Mouse (Mus musculus): Measurements from ENCODE around the gene Wdfy2. TPM values are rescaled to one million over a fixed set of nuclear protein-coding genes. Genes with fewer than 3 reads are reported as not detected.
"Not testable (repeated sequence)": the region's sequence is repeated elsewhere in the genome, so short reads cannot be mapped to it uniquely, and the experiment has no call there.

Gene Wdfy2
- polyA plus RNA-seq, 1 experiment from 2014 or later, result 16.9 TPM

- no peaks in the 10 kb centered on the region for H3K36me3 ChIP-seq (ENCODE audit: control insufficient read depth, insufficient read depth, low read length)
- ATAC-seq (ENCODE audit: insufficient read depth, low FRiP score, low TSS enrichment), result no peak
- no peak overlapping the region for H3K4me3 ChIP-seq (ENCODE audit: low read depth, low read length)
- peaks cover 6% of the 10 kb centered on the region; the same call in 1 of the 2 replicates for H3K4me1 ChIP-seq (ENCODE audit: control insufficient read depth, insufficient read depth, low read length)
- 71% methylated on average over 8 of the region's 8 CpGs for WGBS
- no peak overlapping the region for H3K27ac ChIP-seq (ENCODE audit: low read depth, low read length)
- no peaks in the 10 kb centered on the region for H3K9me3 ChIP-seq (ENCODE audit: control insufficient read depth, low read length)
- no peak overlapping the region for H3K4me2 ChIP-seq (ENCODE audit: low read depth)
- no peak overlapping the region for H3K9ac ChIP-seq (ENCODE audit: low read length)
- no peak for DNase-seq (ENCODE audit: low spot score)
- no peaks in the 10 kb centered on the region for H3K27me3 ChIP-seq (ENCODE audit: control insufficient read depth, insufficient read depth, low read length)
These were observed 55.5 kb downstream of the Wdfy2 start for GRCm38 (mm10) chr14:62892771-62893641.

DNA sequence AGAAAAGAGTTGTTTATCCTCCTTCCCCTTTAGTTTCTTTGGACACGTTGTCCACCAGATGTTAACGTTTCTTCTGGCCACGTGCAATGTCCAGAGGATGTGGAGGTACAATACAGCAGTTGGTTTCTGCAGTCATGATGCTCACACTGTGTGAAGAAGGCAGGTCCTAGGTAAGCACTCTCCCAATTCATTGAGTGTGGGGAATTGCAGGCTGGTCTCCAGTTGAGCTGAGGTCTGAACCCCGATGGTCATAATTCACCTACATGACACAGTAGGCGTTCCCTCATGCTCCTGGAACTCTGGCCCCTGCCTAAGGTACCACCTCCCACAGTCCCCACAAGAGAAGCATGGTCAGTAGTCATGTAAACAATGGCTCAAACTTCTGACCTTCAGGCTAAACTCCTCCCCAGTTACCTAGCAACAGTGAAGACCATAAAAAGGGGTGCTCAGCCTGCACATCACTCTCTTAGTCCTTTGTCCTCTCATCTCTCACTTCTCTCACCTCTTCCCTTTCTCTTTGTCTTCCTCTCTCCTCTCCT, 56.2 kb downstream of the Wdfy2 start:
- not testable (repeated sequence) for DNase-seq (ENCODE audit: low spot score); H3K27ac ChIP-seq (ENCODE audit: low read depth, low read length); H3K4me1 ChIP-seq (ENCODE audit: control insufficient read depth, insufficient read depth, low read length); H3K27me3 ChIP-seq (ENCODE audit: control insufficient read depth, insufficient read depth, low read length); H3K4me3 ChIP-seq (ENCODE audit: low read depth, low read length); H3K36me3 ChIP-seq (ENCODE audit: control insufficient read depth, insufficient read depth, low read length); H3K4me2 ChIP-seq (ENCODE audit: low read depth); H3K9ac ChIP-seq (ENCODE audit: low read length); H3K9me3 ChIP-seq (ENCODE audit: control insufficient read depth, low read length); ATAC-seq (ENCODE audit: insufficient read depth, low FRiP score, low TSS enrichment)
- 35% methylated on average over 5 of the region's 5 CpGs for WGBS

DNA sequence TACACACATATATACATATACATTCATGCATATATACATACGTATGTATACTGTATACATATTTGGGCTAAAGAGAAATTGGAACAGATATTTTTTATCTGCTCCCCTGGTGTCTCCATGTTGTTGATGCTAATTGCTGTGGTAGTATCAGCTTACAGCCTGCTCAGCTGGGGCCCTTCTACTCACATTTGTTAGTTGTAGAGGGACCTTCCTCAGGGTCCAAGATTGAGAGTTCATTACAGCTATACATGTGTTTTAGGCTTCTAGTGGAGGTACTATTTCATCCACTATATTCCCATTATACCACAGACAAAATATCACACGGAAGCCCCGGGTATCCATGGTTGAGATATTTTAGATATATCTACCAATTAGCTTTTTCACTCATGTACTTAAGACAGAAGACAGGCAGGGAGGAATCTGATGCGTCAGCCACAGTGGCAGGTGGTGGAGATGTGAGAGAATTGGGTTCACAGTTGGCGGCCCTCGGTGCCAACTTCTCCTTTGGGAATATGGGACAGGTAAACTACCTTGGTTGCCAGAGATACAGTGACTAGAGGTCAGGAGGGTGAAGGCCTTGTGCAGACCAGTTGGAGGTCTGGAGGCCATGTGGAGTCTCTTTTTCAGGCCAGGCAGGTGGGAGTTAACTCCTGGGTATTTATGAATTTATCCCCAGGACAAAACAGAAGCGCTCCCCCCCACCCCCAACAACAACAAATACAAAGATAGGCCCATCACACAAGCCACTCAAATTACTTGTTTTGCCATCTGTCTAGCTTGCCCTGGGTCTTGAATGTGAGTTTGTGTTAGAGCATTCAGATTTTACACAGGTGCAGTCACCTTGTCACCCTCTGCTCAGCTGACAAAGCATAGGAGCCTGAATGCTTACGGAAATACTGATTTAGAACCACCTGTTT, 57.7 kb downstream of the Wdfy2 start:
- H3K4me2 ChIP-seq (ENCODE audit: low read depth), result no peak overlapping the region
- H3K9ac ChIP-seq (ENCODE audit: low read length), result no peak overlapping the region
- WGBS, result 84% methylated on average over 8 of the region's 8 CpGs
- H3K36me3 ChIP-seq (ENCODE audit: control insufficient read depth, insufficient read depth, low read length), result no peaks in the 10 kb centered on the region
- no peak overlapping the region for H3K27ac ChIP-seq (ENCODE audit: low read depth, low read length)
- ATAC-seq (ENCODE audit: insufficient read depth, low FRiP score, low TSS enrichment) (no peak), DNase-seq (ENCODE audit: low spot score) (no peak)
- no peaks in the 10 kb centered on the region for H3K9me3 ChIP-seq (ENCODE audit: control insufficient read depth, low read length)
- H3K27me3 ChIP-seq (ENCODE audit: control insufficient read depth, insufficient read depth, low read length), result no peaks in the 10 kb centered on the region
- H3K4me3 ChIP-seq (ENCODE audit: low read depth, low read length), result no peak overlapping the region
- peaks cover 6% of the 10 kb centered on the region; the same call in 1 of the 2 replicates for H3K4me1 ChIP-seq (ENCODE audit: control insufficient read depth, insufficient read depth, low read length)

GRCm38 (mm10) chr14:62898061-62898460, 60.6 kb downstream of the Wdfy2 start:
- no peaks in the 10 kb centered on the region for H3K36me3 ChIP-seq (ENCODE audit: control insufficient read depth, insufficient read depth, low read length)
- H3K27ac ChIP-seq (ENCODE audit: low read depth, low read length), result no peak overlapping the region
- WGBS, result 87% methylated on average over 6 of the region's 6 CpGs
- no peak for DNase-seq (ENCODE audit: low spot score)
- peaks cover 5% of the 10 kb centered on the region; the same call in 1 of the 2 replicates for H3K4me1 ChIP-seq (ENCODE audit: control insufficient read depth, insufficient read depth, low read length)
- no peak overlapping the region for H3K4me3 ChIP-seq (ENCODE audit: low read depth, low read length)
- H3K9ac ChIP-seq (ENCODE audit: low read length), result no peak overlapping the region
- ATAC-seq (ENCODE audit: insufficient read depth, low FRiP score, low TSS enrichment), result no peak
- H3K9me3 ChIP-seq (ENCODE audit: control insufficient read depth, low read length), result no peaks in the 10 kb centered on the region
- H3K4me2 ChIP-seq (ENCODE audit: low read depth), result no peak overlapping the region
- H3K27me3 ChIP-seq (ENCODE audit: control insufficient read depth, insufficient read depth, low read length), result no peaks in the 10 kb centered on the region

DNA sequence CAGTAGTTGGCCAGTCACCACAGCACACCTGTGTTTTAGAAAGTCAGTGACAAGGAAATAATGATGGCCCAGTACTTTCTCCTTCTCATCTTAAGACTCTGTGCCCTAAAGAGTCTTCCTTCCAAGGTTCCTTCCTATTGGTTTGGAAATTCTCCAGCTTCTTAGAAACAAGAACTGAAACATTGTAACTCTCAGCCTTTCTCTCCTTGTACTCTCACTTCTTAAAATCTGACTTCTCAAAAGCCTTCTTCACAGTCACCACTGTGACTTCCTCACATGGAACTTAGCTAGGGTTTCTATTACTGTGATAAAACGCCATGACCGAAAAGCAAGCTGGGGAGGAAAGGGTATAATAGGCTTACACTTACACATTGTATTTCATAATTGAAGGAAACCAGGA, 70.4 kb downstream of the Wdfy2 start:
- Histone ChIP-seq H3K27me3 (ENCODE audit: control insufficient read depth, insufficient read depth, low read length) (no peaks in the 10 kb centered on the region), H3K4me3 (ENCODE audit: low read depth, low read length) (no peak overlapping the region), H3K9me3 (ENCODE audit: control insufficient read depth, low read length) (no peaks in the 10 kb centered on the region), H3K4me2 (ENCODE audit: low read depth) (no peak overlapping the region), H3K36me3 (ENCODE audit: control insufficient read depth, insufficient read depth, low read length) (no peaks in the 10 kb centered on the region), H3K9ac (ENCODE audit: low read length) (no peak overlapping the region), H3K4me1 (ENCODE audit: control insufficient read depth, insufficient read depth, low read length) (no peaks in the 10 kb centered on the region), H3K27ac (ENCODE audit: low read depth, low read length) (no peak overlapping the region)
- DNase-seq (ENCODE audit: low spot score) (no peak), ATAC-seq (ENCODE audit: insufficient read depth, low FRiP score, low TSS enrichment) (no peak)
- WGBS, result 90% methylated on average over 2 of the region's 2 CpGs

DNA sequence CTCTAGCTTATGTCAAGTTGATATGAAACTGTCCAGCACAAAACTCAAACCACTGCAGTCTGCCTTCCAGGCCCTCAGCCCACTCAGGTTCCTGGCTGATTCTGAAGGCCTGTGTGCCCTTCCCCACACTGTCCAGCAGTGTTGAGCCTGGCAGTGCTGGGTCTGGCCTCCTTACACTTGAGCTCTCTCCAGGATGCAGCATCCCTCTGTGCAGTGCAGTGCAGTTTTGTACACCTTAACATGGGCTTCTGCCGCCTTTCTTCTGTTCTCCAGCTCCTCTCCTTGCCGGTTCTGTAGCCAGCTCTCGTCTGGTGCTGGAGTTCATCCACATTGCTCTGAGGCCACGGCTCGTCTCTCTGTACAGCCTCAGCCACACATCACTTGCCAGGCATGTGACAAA, 71.1 kb downstream of the Wdfy2 start:
- Histone ChIP-seq H3K4me1 (ENCODE audit: control insufficient read depth, insufficient read depth, low read length) (no peaks in the 10 kb centered on the region), H3K27me3 (ENCODE audit: control insufficient read depth, insufficient read depth, low read length) (no peaks in the 10 kb centered on the region), H3K36me3 (ENCODE audit: control insufficient read depth, insufficient read depth, low read length) (no peaks in the 10 kb centered on the region), H3K4me2 (ENCODE audit: low read depth) (no peak overlapping the region), H3K9ac (ENCODE audit: low read length) (no peak overlapping the region), H3K4me3 (ENCODE audit: low read depth, low read length) (no peak overlapping the region), H3K9me3 (ENCODE audit: control insufficient read depth, low read length) (no peaks in the 10 kb centered on the region), H3K27ac (ENCODE audit: low read depth, low read length) (no peak overlapping the region)
- 83% methylated on average over 5 of the region's 5 CpGs for WGBS
- no peak for DNase-seq (ENCODE audit: low spot score)
- no peak for ATAC-seq (ENCODE audit: insufficient read depth, low FRiP score, low TSS enrichment)

DNA sequence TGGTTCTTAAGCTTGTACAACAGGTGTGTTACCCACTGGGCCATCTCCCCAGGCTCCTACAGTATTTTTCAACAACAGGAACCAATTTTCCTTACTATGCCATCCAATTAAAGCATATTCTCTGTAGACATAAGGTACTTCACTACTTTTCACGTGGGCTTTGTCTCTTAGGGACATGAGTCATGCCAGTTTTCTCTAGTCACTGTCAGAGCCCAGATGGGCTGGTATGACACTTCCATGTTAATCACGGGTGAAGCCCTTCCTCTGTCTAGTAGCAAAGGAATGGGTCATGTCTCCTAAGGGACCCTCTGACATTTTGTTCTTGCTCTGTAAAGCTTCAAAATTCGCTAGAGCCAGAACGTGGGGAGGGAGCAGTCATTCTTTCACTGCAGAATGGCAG, 73.4 kb downstream of the Wdfy2 start:
- no peak overlapping the region for H3K9ac ChIP-seq (ENCODE audit: low read length)
- H3K9me3 ChIP-seq (ENCODE audit: control insufficient read depth, low read length), result no peaks in the 10 kb centered on the region
- H3K4me3 ChIP-seq (ENCODE audit: low read depth, low read length), result no peak overlapping the region
- WGBS, result 85% methylated on average over 4 of the region's 4 CpGs
- no peak for DNase-seq (ENCODE audit: low spot score)
- no peak overlapping the region for H3K4me2 ChIP-seq (ENCODE audit: low read depth)
- no peak overlapping the region for H3K27ac ChIP-seq (ENCODE audit: low read depth, low read length)
- no peaks in the 10 kb centered on the region for H3K27me3 ChIP-seq (ENCODE audit: control insufficient read depth, insufficient read depth, low read length)
- H3K4me1 ChIP-seq (ENCODE audit: control insufficient read depth, insufficient read depth, low read length), result no peaks in the 10 kb centered on the region
- no peaks in the 10 kb centered on the region for H3K36me3 ChIP-seq (ENCODE audit: control insufficient read depth, insufficient read depth, low read length)
- ATAC-seq (ENCODE audit: insufficient read depth, low FRiP score, low TSS enrichment), result no peak

DNA sequence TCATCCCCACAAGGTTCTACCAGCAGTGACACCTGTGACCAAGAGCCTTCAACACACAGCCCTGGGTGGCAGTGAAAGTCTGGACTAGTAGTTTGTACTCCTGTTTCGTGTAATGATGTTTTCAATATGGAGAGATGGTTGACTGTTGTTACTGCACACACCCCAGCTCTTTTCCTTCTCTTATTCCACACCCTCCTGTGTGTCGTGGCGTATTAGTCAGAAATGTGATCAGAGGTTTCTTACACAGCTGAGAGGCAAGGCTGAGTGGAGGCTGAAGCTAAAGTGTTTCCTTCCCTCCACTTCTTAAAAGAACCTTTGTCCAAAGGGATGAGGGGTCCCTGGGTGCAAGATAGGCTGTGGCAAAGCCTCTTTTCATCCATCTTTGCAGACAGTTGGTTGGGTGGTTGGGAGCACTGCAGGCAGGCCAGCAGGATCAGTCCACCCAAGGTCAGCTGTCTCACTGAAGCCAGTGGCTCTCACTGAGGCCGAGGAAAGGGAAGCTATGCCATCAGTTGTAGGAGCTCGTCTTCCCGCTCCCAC, 77.7 kb downstream of the Wdfy2 start:
- no peak for DNase-seq (ENCODE audit: low spot score)
- H3K36me3 ChIP-seq (ENCODE audit: control insufficient read depth, insufficient read depth, low read length), result no peaks in the 10 kb centered on the region
- no peak overlapping the region for H3K4me2 ChIP-seq (ENCODE audit: low read depth)
- H3K27ac ChIP-seq (ENCODE audit: low read depth, low read length), result no peak overlapping the region
- 82% methylated on average over 6 of the region's 6 CpGs for WGBS
- H3K9me3 ChIP-seq (ENCODE audit: control insufficient read depth, low read length), result no peaks in the 10 kb centered on the region
- no peak overlapping the region for H3K4me3 ChIP-seq (ENCODE audit: low read depth, low read length)
- H3K9ac ChIP-seq (ENCODE audit: low read length), result no peak overlapping the region
- H3K4me1 ChIP-seq (ENCODE audit: control insufficient read depth, insufficient read depth, low read length), result no peaks in the 10 kb centered on the region
- H3K27me3 ChIP-seq (ENCODE audit: control insufficient read depth, insufficient read depth, low read length), result no peaks in the 10 kb centered on the region
- ATAC-seq (ENCODE audit: insufficient read depth, low FRiP score, low TSS enrichment), result no peak
